8 mouse cellular contexts compared by ENCODE assay signal in the genomic region with DNA sequence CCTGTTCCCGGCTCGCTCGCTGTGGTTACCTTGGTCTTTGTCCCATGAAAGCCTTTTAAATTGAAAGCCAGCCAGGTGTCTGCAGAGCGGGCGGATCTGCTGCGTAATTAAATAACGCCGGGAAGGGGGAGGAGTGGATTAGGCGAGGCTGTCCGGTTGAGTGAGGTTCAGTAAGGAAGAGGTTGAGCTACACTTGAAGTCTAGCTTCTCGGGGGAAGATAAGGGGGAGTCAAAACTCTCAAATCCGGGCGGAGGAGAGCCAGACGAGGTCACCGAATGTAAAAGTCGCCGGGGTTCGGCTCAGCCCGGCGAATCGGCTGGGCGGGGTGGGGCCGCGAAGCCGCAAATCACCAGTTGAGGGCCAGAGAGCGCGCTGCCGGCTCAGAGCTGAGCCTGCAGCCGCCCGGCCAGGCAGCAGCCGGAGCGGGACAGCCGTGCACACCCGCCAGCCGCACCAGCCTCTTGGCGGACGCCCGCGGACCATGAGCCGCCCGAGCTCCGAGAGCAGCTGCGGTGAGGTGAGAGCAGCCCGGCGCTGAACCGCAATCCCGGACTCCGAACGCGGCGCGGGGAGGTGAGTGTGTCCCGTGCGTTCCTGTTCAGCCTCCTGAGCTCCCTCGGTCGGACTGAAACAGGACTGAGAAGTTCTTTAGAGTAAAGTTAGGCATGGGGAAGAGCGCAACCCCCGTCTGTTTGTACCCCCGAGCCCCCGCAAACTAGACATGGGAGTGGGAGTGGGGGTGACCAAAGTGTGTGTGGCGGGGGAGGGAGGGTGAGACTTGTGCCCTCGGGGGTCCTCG.
DNase-seq lines count a peak whose midpoint lies in the region; ATAC-seq and TF ChIP-seq lines count a peak whose summit lies in the region.

No protein-coding gene starts in this region.

- peaks cover 22% of the 10 kb centered on the region for H3K4me1 ChIP-seq in hindbrain, embryonic 15.5 days (replicated peaks)

- H3K27me3 ChIP-seq in hindbrain, embryonic 15.5 days = 0 out of 2 replicates have a peak, but pooled peaks cover 20% of the 10 kb centered on the region

- peak; percentile 32; the same call in 1 of the 2 replicates for TF ChIP-seq CTCF in gastrocnemius, adult 2 months (IDR thresholded peaks at IDR 0.05)

- H3K27ac ChIP-seq in gastrocnemius, adult 2 months = peak overlapping the region; percentile 86
- peak overlapping the region; percentile 57 for H3K27ac ChIP-seq in hindbrain, embryonic 15.5 days (replicated peaks)

- under 1% methylated on average over 61 of the region's 63 CpGs for WGBS in hindbrain, embryonic 15.5 days

- H3K4me2 ChIP-seq in hindbrain, embryonic 15.5 days = peak overlapping the region; percentile 95

- intact Hi-C loops in gastrocnemius, adult 2 months (cut with DNase I) = loop anchor here (5.0 kb wide), 1 partner anchor 42 kb away; no protein-coding TSS in a partner anchor
- intact Hi-C loops in left cerebral cortex, postnatal 25 days (cut with DNase I) = no loop called here

- H3K9ac ChIP-seq in hindbrain, embryonic 15.5 days = peak overlapping the region; percentile 54

- peak; percentile 16 for DNase-seq in T-cell, adult 2 months (ENCODE audit: low spot score)
- DNase-seq in cerebellum, postnatal 10 days = peak; percentile 78
- DNase-seq in gastrocnemius, adult 2 months = peak; percentile 90
- peak; percentile 18 to 42 for DNase-seq in left cerebral cortex, postnatal 25 days (ENCODE audit: low spot score in 2 of 2)
- DNase-seq in right cerebral cortex, postnatal 10 days (ENCODE audit: low spot score in 2 of 2) = peak; percentile 54 to 55
- peak; percentile 76 for DNase-seq in urinary bladder, postnatal 25 days (ENCODE audit: low spot score)

- no peaks in the 10 kb centered on the region for H3K9me3 ChIP-seq in hindbrain, embryonic 15.5 days

- peak overlapping the region; percentile 86 for H3K4me3 ChIP-seq in gastrocnemius, adult 2 months
- H3K4me3 ChIP-seq in hindbrain, embryonic 15.5 days = peak overlapping the region; percentile 53

- no peaks in the 10 kb centered on the region for H3K36me3 ChIP-seq in hindbrain, embryonic 15.5 days

- ATAC-seq in hindbrain, embryonic 15.5 days (ENCODE audit: low FRiP score, low read depth) = peak; percentile 87
- ATAC-seq in megakaryocyte progenitor cell, adult 5-6 weeks (replicated peaks; ENCODE audit: poor library complexity) = peak; percentile 80

Comparison
In these comparisons a context has a peak if more than half of its experiments do, and no peak if none do; other contexts are left out.
1. Peak in every context shown above with its lines: DNase-seq, ATAC-seq, H3K4me3 ChIP-seq and H3K27ac ChIP-seq.
2. DNase-seq: peak in every context shown above with its lines; median percentile 90 in gastrocnemius, adult 2 months; 78 in cerebellum, postnatal 10 days; 76 in urinary bladder, postnatal 25 days; 54 in right cerebral cortex, postnatal 10 days; 30 in left cerebral cortex, postnatal 25 days; 16 in T-cell, adult 2 months.